8 mouse cellular contexts compared by ENCODE assay signal in genomic region chrX:163549666-163550065, GRCm38 (mm10). TPM values are rescaled to one million over a fixed set of nuclear protein-coding genes. Genes with fewer than 3 reads are reported as not detected.
DNase-seq lines count a peak whose midpoint lies in the region; ATAC-seq and TF ChIP-seq lines count a peak whose summit lies in the region.

TSS of gene Grpr (minus strand) at chrX:163549677.

- no peak for TF ChIP-seq EP300 in heart, postnatal 0 days (IDR thresholded peaks at IDR 0.05; ENCODE audit: low read depth)

- no peaks in the 10 kb centered on the region for H3K27me3 ChIP-seq in heart, postnatal 0 days (ENCODE audit: control insufficient read depth, insufficient read depth, low read length)
- H3K27me3 ChIP-seq in limb, embryonic 15.5 days, result peaks cover 24% of the 10 kb centered on the region

- no peaks in the 10 kb centered on the region for H3K4me1 ChIP-seq in heart, postnatal 0 days (ENCODE audit: control insufficient read depth, insufficient read depth)
- no peaks in the 10 kb centered on the region for H3K4me1 ChIP-seq in limb, embryonic 15.5 days

- H3K4me3 ChIP-seq in heart, postnatal 0 days (ENCODE audit: low read depth, low read length), result no peak within 1 kb of the TSS
- H3K4me3 ChIP-seq in limb, embryonic 15.5 days, result no peak within 1 kb of the TSS

- no peak within 1 kb of the TSS for H3K4me2 ChIP-seq in heart, postnatal 0 days (ENCODE audit: low read depth, low read length)
- H3K4me2 ChIP-seq in limb, embryonic 15.5 days, result no peak within 1 kb of the TSS

- H3K27ac ChIP-seq in heart, postnatal 0 days (ENCODE audit: low read depth), result no peak within 1 kb of the TSS
- H3K27ac ChIP-seq in limb, embryonic 15.5 days, result no peak within 1 kb of the TSS

- ATAC-seq in heart, postnatal 0 days (ENCODE audit: insufficient read depth, low read depth), result peak; percentile 57; the same call in 1 of the 2 replicates
- ATAC-seq in limb, embryonic 15.5 days (ENCODE audit: insufficient number of reproducible peaks, low FRiP score, low TSS enrichment, low read depth), result peak; percentile 63; the same call in 1 of the 2 replicates

- H3K9me3 ChIP-seq in heart, postnatal 0 days (replicated peaks; ENCODE audit: control insufficient read depth, low read length), result no peaks in the 10 kb centered on the region
- H3K9me3 ChIP-seq in limb, embryonic 15.5 days, result no peaks in the 10 kb centered on the region

- DNase-seq in 3T3-L1 (ENCODE audit: low read depth, low spot score), result peak; percentile 64
- peak; percentile 50 for DNase-seq in MN1 (ENCODE audit: low spot score)
- DNase-seq in cerebellum, postnatal 4 days (ENCODE audit: low spot score in 2 of 2), result peak; percentile 27 to 46
- DNase-seq in heart, postnatal 0 days (ENCODE audit: low spot score), result peak; percentile 26
- peak; percentile 69 for DNase-seq in kidney, postnatal 10 days
- DNase-seq in neural tube, embryonic 10.5 days (ENCODE audit: extremely low spot score, low spot score), result peak; percentile 38
- peak; percentile 11 to 30 for DNase-seq in thymus, postnatal 36 days

- WGBS in heart, postnatal 0 days, result 16% methylated on average over 7 of the region's 7 CpGs
- WGBS in limb, embryonic 15.5 days, result 19% methylated on average over 7 of the region's 7 CpGs

- no peak within 1 kb of the TSS for H3K9ac ChIP-seq in heart, postnatal 0 days (replicated peaks; ENCODE audit: low read depth, low read length)
- H3K9ac ChIP-seq in limb, embryonic 15.5 days, result no peak within 1 kb of the TSS

- TF ChIP-seq CTCF in heart, postnatal 0 days (IDR thresholded peaks at IDR 0.05; ENCODE audit: low read depth), result peak; percentile 50

- no peaks in the 10 kb centered on the region for H3K36me3 ChIP-seq in heart, postnatal 0 days (replicated peaks; ENCODE audit: control insufficient read depth, insufficient read depth, low read length)
- H3K36me3 ChIP-seq in limb, embryonic 15.5 days, result no peaks in the 10 kb centered on the region

RNA-seq across cellular contexts. Expression of gene Grpr, which starts in this region (rescaled TPM):
- total RNA-seq in heart, postnatal 0 days (2014; rRNA removed; ENCODE audit: low replicate concordance), result 0.08 and 0.77 TPM in 2 replicates
- 0.04 and 0.05 TPM in 2 replicates for polyA plus RNA-seq in heart, postnatal 0 days (2015; fragmentation: Nextera tagmentation; extraction: Ambion mirVana)
- polyA plus RNA-seq in limb, embryonic 15.5 days (2015; fragmentation: Nextera tagmentation; extraction: Ambion mirVana), result 2.0 and 2.6 TPM in 2 replicates

Comparison
In these comparisons a context has a peak if more than half of its experiments do, and no peak if none do; other contexts are left out.
1. Peak in DNase-seq and ATAC-seq in heart, postnatal 0 days; RNA of the gene not detected or under 1 TPM.